Mouse (Mus musculus) intestine, postnatal 0 days (tissue): ENCODE data around the gene Ptrh2. TPM values are rescaled to one million over a fixed set of nuclear protein-coding genes. Genes with fewer than 3 reads are reported as not detected.

ENCODE experiments used
- ATAC-seq: fragments of 200-750 bp; cut with Nextera tagmentation; 2 replicates; pipeline ENCODE4 v1.8.0; 2017; ENCODE audit warnings: mild to moderate bottlenecking, moderate TSS enrichment, moderate library complexity
- H3K27ac ChIP-seq: fragments of 300-500 bp; sonication (generic); 2 replicates; pipeline ENCODE4 v1.5.1; 2014; ENCODE audit warnings: mild to moderate bottlenecking, low read depth, low read length, moderate library complexity
- H3K27me3 ChIP-seq: fragments of 300-500 bp; sonication (generic); replicated peaks from 2 replicates; pipeline ENCODE4 v1.6.1; 2014; ENCODE audit warnings: low read length, mixed read lengths; ENCODE audit not compliant: control insufficient read depth, insufficient read depth
- H3K36me3 ChIP-seq: fragments of 300-500 bp; sonication (generic); 2 replicates; pipeline ENCODE4 v1.6.1; 2014; ENCODE audit warnings: mild to moderate bottlenecking, moderate library complexity; ENCODE audit not compliant: control insufficient read depth, insufficient read depth
- H3K4me1 ChIP-seq: fragments of 300-500 bp; sonication (generic); replicated peaks from 2 replicates; pipeline ENCODE4 v1.6.1; 2014; ENCODE audit warnings: antibody characterized with exemption, low read length, mixed read lengths; ENCODE audit not compliant: control insufficient read depth, insufficient read depth
- H3K4me2 ChIP-seq: fragments of 300-500 bp; sonication (generic); replicated peaks from 2 replicates; pipeline ENCODE4 v1.6.1; 2014; ENCODE audit warnings: low read depth, mild to moderate bottlenecking, moderate library complexity
- H3K4me3 ChIP-seq: fragments of 300-500 bp; sonication (generic); 2 replicates; pipeline ENCODE4 v1.5.1; 2014; ENCODE audit warnings: low read depth, low read length
- H3K9ac ChIP-seq: fragments of 300-500 bp; sonication (generic); 2 replicates; pipeline ENCODE4 v1.6.1; 2014; ENCODE audit warnings: mild to moderate bottlenecking, low read depth, low read length
- H3K9me3 ChIP-seq: fragments of 300-500 bp; sonication (generic); 2 replicates; pipeline ENCODE4 v1.6.1; 2016; ENCODE audit warnings: mixed run types; ENCODE audit not compliant: control insufficient read depth
- CTCF ChIP-seq: sonication (generic); IDR thresholded peaks from 2 replicates; pipeline ENCODE4 v1.5.1; 2016; ENCODE audit warnings: low read depth, mild to moderate bottlenecking, control low read depth, antibody characterized with exemption, moderate library complexity
- WGBS: fragments of 180-500 bp; shearing (Covaris S2); extraction: QIAGEN DNeasy Blood & Tissue Kit; methylation state at CpG from one replicate; pipeline ENCODE4 v1.1.7; 2014; 5-methylcytosine and 5-hydroxymethylcytosine counted together
- polyA plus RNA-seq: library from polyadenylated mRNA; unstranded; fragments of >200 nt; fragmentation: Nextera tagmentation; extraction: Ambion mirVana; gene quantifications from 2 replicates; pipeline ENCODE4 v1.2.1, GENCODE M21; 2015

Ptrh2 gene
- polyA plus RNA-seq, 1 experiment from 2014 or later, result 14.2 TPM

DNA sequence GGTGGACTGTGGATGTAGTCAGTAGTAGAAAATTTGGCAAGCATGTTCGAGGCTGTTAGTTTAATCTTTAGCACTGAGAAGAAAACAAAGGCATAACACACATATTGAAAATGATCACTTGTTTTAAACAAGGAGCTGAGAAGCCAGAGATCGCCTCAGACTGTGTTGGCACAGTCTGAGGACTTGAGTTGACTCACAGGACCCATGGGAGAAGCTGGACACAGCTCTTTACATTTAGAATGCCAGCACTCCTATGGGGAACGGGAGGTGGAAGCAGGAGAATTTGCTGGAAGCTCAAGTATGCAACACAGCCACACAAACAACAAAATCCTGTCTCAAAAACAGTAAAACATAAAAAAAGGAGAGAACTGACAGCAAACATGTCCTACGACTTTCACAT lies 29.7 kb upstream of the Ptrh2 start:
- H3K4me3 ChIP-seq, result no peak overlapping the region
- peaks cover 9% of the 10 kb centered on the region for H3K36me3 ChIP-seq
- 80% methylated on average over 4 of the region's 4 CpGs for WGBS
- no peaks in the 10 kb centered on the region for H3K9me3 ChIP-seq
- 0 out of 2 replicates have a peak, but pooled peaks cover 4% of the 10 kb centered on the region for H3K4me1 ChIP-seq
- no peak for TF ChIP-seq CTCF
- H3K27me3 ChIP-seq, result no peaks in the 10 kb centered on the region
- H3K27ac ChIP-seq, result no peak overlapping the region
- no peak for ATAC-seq
- H3K9ac ChIP-seq, result no peak overlapping the region
- H3K4me2 ChIP-seq, result no peak overlapping the region

DNA sequence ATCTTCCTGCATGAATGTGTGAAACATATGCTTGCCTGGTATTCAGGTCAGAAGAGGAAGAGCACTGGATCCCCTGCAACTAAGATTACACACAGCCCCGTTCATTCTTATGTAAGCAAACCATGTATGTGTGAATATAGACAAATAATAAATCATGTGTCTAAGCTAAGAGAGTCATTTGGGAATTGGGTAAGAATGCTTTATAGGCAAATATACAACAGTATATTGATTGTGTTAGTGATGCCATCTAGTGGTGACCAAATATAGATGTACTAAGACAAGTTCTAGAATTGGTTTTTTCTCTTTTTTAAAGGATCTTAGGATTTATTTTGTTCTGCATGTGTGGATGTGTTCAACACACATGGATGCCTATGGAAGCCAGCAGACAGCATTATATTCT lies 28.1 kb upstream of the Ptrh2 start:
- H3K9ac ChIP-seq, result no peak overlapping the region
- H3K4me2 ChIP-seq, result no peak overlapping the region
- no peaks in the 10 kb centered on the region for H3K9me3 ChIP-seq
- no peak for ATAC-seq
- H3K27ac ChIP-seq, result no peak overlapping the region
- 0 out of 2 replicates have a peak, but pooled peaks cover 4% of the 10 kb centered on the region for H3K4me1 ChIP-seq
- no peak overlapping the region for H3K4me3 ChIP-seq
- H3K27me3 ChIP-seq, result no peaks in the 10 kb centered on the region
- H3K36me3 ChIP-seq, result peaks cover 12% of the 10 kb centered on the region
- TF ChIP-seq CTCF, result peak; percentile 72
- WGBS, result 10% methylated on average over 1 of the region's 1 CpGs

- Histone ChIP-seq H3K4me1 (0 out of 2 replicates have a peak, but pooled peaks cover 4% of the 10 kb centered on the region), H3K27ac (0 out of 2 replicates have a peak overlapping the region, but pooled peaks have one; percentile 35)
- ATAC-seq, result no peak
These were observed 26.8 kb upstream of the Ptrh2 start for GRCm38 (mm10) chr11:86656849-86657567.

GRCm38 (mm10) chr11:86657863-86658262 lies 25.9 kb upstream of the Ptrh2 start:
- Histone ChIP-seq H3K4me2 (no peak overlapping the region), H3K27ac (no peak overlapping the region), H3K4me1 (0 out of 2 replicates have a peak, but pooled peaks cover 4% of the 10 kb centered on the region), H3K9me3 (no peaks in the 10 kb centered on the region), H3K27me3 (no peaks in the 10 kb centered on the region), H3K9ac (no peak overlapping the region), H3K36me3 (peaks cover 25% of the 10 kb centered on the region), H3K4me3 (no peak overlapping the region)
- no peak for ATAC-seq
- no peak for TF ChIP-seq CTCF

More at GRCm38 (mm10) chr11:86656849-86657567, 26.8 kb upstream of the Ptrh2 start:
- WGBS, result 61% methylated on average over 4 of the region's 4 CpGs
- Histone ChIP-seq H3K9ac (no peak overlapping the region), H3K27me3 (no peaks in the 10 kb centered on the region), H3K36me3 (peaks cover 17% of the 10 kb centered on the region), H3K4me3 (no peak overlapping the region), H3K9me3 (no peaks in the 10 kb centered on the region), H3K4me2 (no peak overlapping the region)
- TF ChIP-seq CTCF, result no peak

- no peak overlapping the region for H3K4me2 ChIP-seq
- WGBS, result 91% methylated on average over 8 of the region's 8 CpGs
- no peaks in the 10 kb centered on the region for H3K9me3 ChIP-seq
- no peak overlapping the region for H3K9ac ChIP-seq
- TF ChIP-seq CTCF, result no peak
- no peaks in the 10 kb centered on the region for H3K27me3 ChIP-seq
- H3K36me3 ChIP-seq, result peaks cover 44% of the 10 kb centered on the region
- no peak overlapping the region for H3K27ac ChIP-seq
- no peaks in the 10 kb centered on the region for H3K4me1 ChIP-seq
- no peak for ATAC-seq
- no peak overlapping the region for H3K4me3 ChIP-seq
These were observed 20.5 kb upstream of the Ptrh2 start for GRCm38 (mm10) chr11:86662986-86663895.

- no peak for TF ChIP-seq CTCF
- Histone ChIP-seq H3K27me3 (no peaks in the 10 kb centered on the region), H3K4me1 (no peaks in the 10 kb centered on the region), H3K4me2 (no peak overlapping the region), H3K36me3 (peaks cover 39% of the 10 kb centered on the region), H3K27ac (no peak overlapping the region), H3K9me3 (no peaks in the 10 kb centered on the region), H3K9ac (no peak overlapping the region), H3K4me3 (no peak overlapping the region)
- no peak for ATAC-seq
These were observed 19.8 kb upstream of the Ptrh2 start for GRCm38 (mm10) chr11:86663977-86664376.
